Mouse (Mus musculus) E14TG2a.4 (cell line): ENCODE measurements at regions not wholly inside any gene's neighbourhood (a gene's known extent, or its start where the extent isn't known, plus 50 kb on each side); places are given as distances from the start of the nearest gene placed in this dataset.
"Not testable (repeated sequence)": the region's sequence is repeated elsewhere in the genome, so short reads cannot be mapped to it uniquely, and the experiment has no call there.

Experiments
- H3K27me3 ChIP-seq: 2 replicates; pipeline ENCODE4 v1.6.1; 2014; ENCODE audit warnings: low read length, control low read depth; ENCODE audit not compliant: insufficient read depth
- H3K36me3 ChIP-seq: 2 replicates; pipeline ENCODE4 v1.6.1; 2014; ENCODE audit warnings: low read length, control low read depth; ENCODE audit not compliant: insufficient read depth
- H3K4me1 ChIP-seq: replicated peaks from 2 replicates; pipeline ENCODE4 v1.6.1; 2014; ENCODE audit warnings: low read depth, low read length, control low read depth
- H3K4me3 ChIP-seq: replicated peaks from 2 replicates; pipeline ENCODE4 v1.5.1; 2014; ENCODE audit warnings: mild to moderate bottlenecking, low read length
- H3K9me3 ChIP-seq: 2 replicates; pipeline ENCODE4 v1.6.1; 2014; ENCODE audit warnings: low read length, control low read depth
- CTCF ChIP-seq: conservative IDR thresholded peaks from 2 replicates; pipeline ENCODE4 v1.5.1; 2014; ENCODE audit warnings: low read length
- NANOG ChIP-seq: IDR thresholded peaks from 2 replicates; pipeline ENCODE4 v1.6.1; 2014; ENCODE audit warnings: borderline replicate concordance, low read length, mixed read lengths
- POU5F1 ChIP-seq: IDR thresholded peaks from 2 replicates; pipeline ENCODE4 v1.6.1; 2014; ENCODE audit warnings: low read length, borderline replicate concordance

GRCm38 (mm10) chr1:100781006-100781405, 1008.4 kb downstream of the Cntnap5b start:
- not testable (repeated sequence) for H3K27me3 ChIP-seq, H3K4me1 ChIP-seq, H3K4me3 ChIP-seq, H3K36me3 ChIP-seq
- peaks cover 52% of the 10 kb centered on the region for H3K9me3 ChIP-seq

- no peaks in the 10 kb centered on the region for H3K36me3 ChIP-seq
- peaks cover 5% of the 10 kb centered on the region; the same call in 1 of the 2 replicates for H3K4me1 ChIP-seq
- H3K9me3 ChIP-seq, result peaks cover 55% of the 10 kb centered on the region
- H3K27me3 ChIP-seq, result no peaks in the 10 kb centered on the region
- H3K4me3 ChIP-seq, result no peak overlapping the region
- no peak for TF ChIP-seq POU5F1
- no peak for TF ChIP-seq CTCF
- peak; percentile 21; the same call in 1 of the 2 replicates for TF ChIP-seq NANOG
Measured at GRCm38 (mm10) chr1:100787766-100788165, 1015.2 kb downstream of the Cntnap5b start.

- Histone ChIP-seq H3K9me3 (no peaks in the 10 kb centered on the region), H3K27me3 (no peaks in the 10 kb centered on the region), H3K4me3 (no peak overlapping the region), H3K36me3 (no peaks in the 10 kb centered on the region), H3K4me1 (no peaks in the 10 kb centered on the region)
- TF ChIP-seq POU5F1, result no peak
Measured at GRCm38 (mm10) chr1:100801041-100801440, 1028.5 kb downstream of the Cntnap5b start.
